Mouse (Mus musculus): Measurements from ENCODE around the gene Tbx5.

Tbx5 gene

GRCm38 (mm10) chr5:119832479-119832796 lies at the start of gene Tbx5:
Gene Tbx5 (plus strand): TSS chr5:119832668.
- DNase-seq, result no peak

GRCm38 (mm10) chr5:119785959-119786358 lies 46.5 kb upstream of the Tbx5 start:
- no peak for DNase-seq

- no peak for DNase-seq
These were observed 40.8 kb upstream of the Tbx5 start for GRCm38 (mm10) chr5:119791664-119792063.

GRCm38 (mm10) chr5:119793972-119794371 lies 38.5 kb upstream of the Tbx5 start:
- DNase-seq, result no peak

- no peak for DNase-seq
These were observed 37.1 kb upstream of the Tbx5 start for GRCm38 (mm10) chr5:119795376-119795775.

GRCm38 (mm10) chr5:119795777-119796176 lies 36.7 kb upstream of the Tbx5 start:
- no peak for DNase-seq

GRCm38 (mm10) chr5:119796443-119797160 lies 35.9 kb upstream of the Tbx5 start:
- no peak for DNase-seq

- DNase-seq, result no peak
These were observed 34.8 kb upstream of the Tbx5 start for GRCm38 (mm10) chr5:119797580-119798150.

GRCm38 (mm10) chr5:119798261-119798660 lies 34.2 kb upstream of the Tbx5 start:
- no peak for DNase-seq

GRCm38 (mm10) chr5:119798713-119799418 lies 33.6 kb upstream of the Tbx5 start:
- no peak for DNase-seq

GRCm38 (mm10) chr5:119799419-119800242 lies 32.8 kb upstream of the Tbx5 start:
- no peak for DNase-seq

GRCm38 (mm10) chr5:119800243-119800665 lies 32.2 kb upstream of the Tbx5 start:
- DNase-seq, result no peak

- no peak for DNase-seq
These were observed 29.7 kb upstream of the Tbx5 start for GRCm38 (mm10) chr5:119802617-119803410.

- DNase-seq, result no peak
These were observed 28.8 kb upstream of the Tbx5 start for GRCm38 (mm10) chr5:119803411-119804251.

GRCm38 (mm10) chr5:119804301-119805039 lies 28.0 kb upstream of the Tbx5 start:
- no peak for DNase-seq

- DNase-seq, result no peak
These were observed 26.8 kb upstream of the Tbx5 start for GRCm38 (mm10) chr5:119805636-119806035.

GRCm38 (mm10) chr5:119806467-119806866 lies 26.0 kb upstream of the Tbx5 start:
- DNase-seq, result no peak

GRCm38 (mm10) chr5:119807481-119808183 lies 24.8 kb upstream of the Tbx5 start:
- no peak for DNase-seq

GRCm38 (mm10) chr5:119808713-119809112 lies 23.8 kb upstream of the Tbx5 start:
- DNase-seq, result no peak
